Mouse (Mus musculus): ENCODE data around the gene Vti1b.
"Not testable (repeated sequence)": the region's sequence is repeated elsewhere in the genome, so short reads cannot be mapped to it uniquely, and the experiment has no call there.

Vti1b gene

DNA sequence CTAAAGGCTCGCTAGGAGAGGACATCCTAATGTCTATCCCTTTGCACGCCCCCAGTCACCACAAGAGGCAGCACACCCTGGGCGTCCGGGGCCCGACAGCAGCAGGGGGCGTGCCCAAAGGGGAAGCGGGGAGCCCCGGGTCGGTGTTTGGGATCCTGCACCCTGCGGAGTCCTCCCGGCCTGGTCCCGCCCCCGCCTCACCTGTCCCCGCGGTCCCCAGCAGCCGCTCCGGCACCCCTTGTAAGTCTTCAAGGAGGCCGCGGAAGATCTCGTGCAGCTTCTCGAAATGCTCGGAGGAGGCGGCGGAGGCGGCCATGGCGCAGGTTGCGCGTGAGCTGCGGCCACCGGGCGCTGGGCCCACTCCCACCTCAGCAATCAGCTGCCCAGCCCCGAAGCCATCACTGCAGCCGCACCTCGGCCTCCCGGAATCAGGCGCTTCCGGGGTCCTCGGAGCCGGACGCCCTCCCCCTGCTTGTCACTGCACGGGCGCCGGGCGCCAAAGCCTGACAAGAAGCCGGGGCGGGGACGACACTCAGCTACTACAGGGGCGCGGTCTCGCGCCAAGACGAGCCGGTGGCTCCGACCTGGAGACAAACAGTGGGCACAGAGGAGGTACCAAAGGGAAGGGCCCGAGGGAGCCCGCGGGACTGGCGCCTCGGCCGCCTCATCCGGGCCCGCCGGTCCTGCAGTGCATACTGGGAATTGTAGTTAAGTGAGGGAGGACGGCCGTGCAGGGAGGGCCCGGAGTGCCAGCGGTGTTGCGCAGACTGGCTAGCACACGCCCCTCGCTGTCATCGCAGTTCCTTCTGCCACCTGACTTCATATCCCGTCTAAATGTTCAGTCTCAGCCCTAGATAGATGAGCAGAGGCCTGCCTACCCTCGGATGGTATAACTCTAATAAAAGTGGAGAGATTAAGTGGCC lies at the start of gene Vti1b:
Gene Vti1b, minus strand, starts transcription at position 649 of the 923 bp plus-strand sequence.
- DNase-seq: peak; percentile 94

DNA sequence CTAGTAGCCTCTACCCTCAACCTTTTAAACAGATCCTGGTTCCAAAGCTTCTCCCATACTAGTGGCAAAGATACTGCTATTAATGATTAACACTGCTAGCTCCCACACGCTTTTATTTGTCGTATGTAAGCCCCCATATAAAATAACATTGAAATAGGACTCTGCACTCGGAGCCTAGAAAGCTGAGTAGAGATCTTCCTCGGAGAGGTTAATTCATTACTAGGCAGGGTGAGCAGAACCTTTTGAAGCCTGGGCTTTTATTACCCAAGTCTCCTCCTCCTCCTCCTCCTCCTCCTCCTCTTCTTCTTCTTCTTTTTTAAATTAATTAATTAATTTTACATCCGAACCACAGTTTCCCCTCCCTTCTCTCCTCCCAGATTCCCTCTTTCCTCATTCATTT lies 45.0 kb upstream of the Vti1b start:
- no peak for DNase-seq

- no peak for DNase-seq
Measured at GRCm38 (mm10) chr12:79211447-79211846, 39.0 kb upstream of the Vti1b start.

DNA sequence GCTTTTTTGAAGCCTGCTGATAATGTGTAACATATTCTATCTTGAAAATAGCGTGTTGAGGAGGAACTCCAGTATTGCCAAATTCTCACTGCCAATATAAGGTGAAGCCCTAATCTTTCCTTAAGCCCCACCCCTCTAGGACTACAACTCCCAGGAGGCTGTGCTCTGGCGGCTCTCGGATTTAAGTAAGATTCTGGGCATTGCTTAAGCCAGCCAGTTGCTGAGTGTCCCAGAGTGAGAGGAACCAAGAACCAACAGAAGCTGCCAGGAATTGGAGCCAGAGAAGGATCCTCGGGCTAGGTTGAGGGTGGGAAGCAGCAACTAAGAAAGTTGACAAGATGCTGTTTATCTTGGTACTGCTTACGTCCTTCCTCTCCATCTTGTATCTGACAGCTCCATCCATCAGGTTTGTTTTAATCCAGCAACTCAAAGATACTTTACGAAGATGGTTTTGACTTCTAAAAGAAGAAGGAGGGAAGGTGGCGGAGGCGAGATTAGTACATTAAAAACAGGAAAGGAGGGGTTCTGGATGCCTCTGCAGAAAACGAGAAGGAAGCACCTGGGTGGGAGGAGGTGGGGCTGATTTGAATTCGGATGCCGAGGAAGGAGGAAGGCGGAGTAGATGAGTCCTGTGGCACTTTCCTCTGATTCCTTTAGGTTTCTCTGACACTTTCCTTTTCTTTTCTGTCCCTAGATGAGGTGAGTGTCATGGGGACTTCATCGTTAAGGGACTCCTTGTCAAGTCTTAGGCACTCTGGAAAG lies 36.4 kb upstream of the Vti1b start, which contains the start of gene Rdh12:
Gene Rdh12, plus strand, starts transcription at position 212 of the 762 bp plus-strand sequence.
- DNase-seq: no peak

DNA sequence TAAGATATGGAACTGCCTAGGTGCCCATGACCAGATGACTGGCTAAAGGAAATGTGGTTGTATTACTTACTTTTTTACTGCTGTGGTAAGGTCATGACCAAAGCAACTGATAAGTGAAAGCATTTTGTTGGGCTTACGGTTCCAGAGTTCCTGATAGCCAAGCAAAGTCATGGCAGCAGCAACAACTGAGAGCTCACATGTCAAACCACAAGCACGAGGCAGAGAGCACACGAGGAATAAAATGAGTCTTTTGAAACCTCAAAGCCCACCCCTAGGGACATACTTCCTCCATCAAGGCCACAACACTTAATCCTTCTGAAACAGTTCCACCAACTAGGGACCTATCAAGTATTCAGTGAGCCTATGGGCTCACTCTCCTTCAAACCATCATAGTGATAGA lies 29.4 kb upstream of the Vti1b start:
- DNase-seq: no peak

DNA sequence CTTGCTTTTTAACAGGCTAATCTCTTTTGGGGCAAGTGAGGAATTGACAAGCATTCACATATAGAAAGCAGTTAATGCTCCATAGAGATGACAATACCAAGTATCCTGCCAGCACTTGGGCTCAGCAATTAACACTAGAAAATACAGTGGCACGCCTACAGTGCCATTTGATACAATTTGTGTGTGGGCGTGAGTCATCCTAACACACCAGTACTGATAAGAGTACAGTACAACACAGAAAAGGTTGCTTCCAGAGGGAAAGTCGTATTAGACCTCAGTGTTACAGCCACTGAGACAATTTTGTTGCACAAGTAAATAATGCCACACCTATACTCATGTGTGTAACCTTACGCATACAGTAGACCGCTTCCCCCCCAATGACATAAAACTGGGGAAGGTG lies 24.6 kb upstream of the Vti1b start:
- no peak for DNase-seq

DNA sequence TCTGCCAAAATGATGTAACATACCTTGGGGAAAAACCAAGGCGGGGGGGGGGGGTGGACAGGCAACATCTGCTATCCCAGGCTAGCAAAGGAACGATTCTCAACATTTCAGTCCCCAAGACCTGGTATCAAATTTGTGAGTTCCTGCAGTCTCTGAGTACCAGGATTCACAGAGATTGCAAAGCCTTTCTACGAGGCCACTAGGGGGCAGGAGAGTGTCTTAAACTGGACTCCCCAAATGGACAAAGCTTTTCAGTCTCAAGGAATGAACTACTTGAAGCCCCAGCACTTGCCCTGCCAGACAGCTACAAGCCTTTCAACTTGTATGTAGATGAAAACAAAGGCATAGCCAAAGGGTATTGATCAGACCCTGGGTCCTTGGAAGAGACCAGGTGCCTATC lies 21.0 kb upstream of the Vti1b start:
- DNase-seq: peak; percentile 53

GRCm38 (mm10) chr12:79192193-79192592 lies 19.7 kb upstream of the Vti1b start, which contains the start of gene Rdh11:
Gene Rdh11 (minus strand): TSS chr12:79192293.
- DNase-seq: no peak

DNA sequence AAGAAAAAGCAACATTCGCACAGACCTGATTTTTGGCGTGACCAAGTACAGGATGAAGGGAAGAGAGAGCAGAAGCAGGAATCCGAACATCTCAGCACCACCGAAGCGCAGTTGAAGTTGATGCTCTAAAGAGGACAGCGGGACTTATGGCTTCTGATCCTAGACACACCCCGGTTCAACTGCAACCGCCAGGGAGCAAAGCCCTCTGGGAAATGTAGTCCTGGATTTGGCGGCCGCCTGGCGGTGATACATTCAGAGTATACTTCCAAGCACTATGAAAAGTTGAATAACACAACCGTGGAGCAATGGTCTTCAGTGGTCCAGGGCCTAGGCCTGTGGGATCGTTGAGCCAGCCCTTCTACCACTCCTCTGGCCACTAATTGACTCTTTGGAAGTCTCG lies 19.2 kb upstream of the Vti1b start:
- peak; percentile 66 for DNase-seq

DNA sequence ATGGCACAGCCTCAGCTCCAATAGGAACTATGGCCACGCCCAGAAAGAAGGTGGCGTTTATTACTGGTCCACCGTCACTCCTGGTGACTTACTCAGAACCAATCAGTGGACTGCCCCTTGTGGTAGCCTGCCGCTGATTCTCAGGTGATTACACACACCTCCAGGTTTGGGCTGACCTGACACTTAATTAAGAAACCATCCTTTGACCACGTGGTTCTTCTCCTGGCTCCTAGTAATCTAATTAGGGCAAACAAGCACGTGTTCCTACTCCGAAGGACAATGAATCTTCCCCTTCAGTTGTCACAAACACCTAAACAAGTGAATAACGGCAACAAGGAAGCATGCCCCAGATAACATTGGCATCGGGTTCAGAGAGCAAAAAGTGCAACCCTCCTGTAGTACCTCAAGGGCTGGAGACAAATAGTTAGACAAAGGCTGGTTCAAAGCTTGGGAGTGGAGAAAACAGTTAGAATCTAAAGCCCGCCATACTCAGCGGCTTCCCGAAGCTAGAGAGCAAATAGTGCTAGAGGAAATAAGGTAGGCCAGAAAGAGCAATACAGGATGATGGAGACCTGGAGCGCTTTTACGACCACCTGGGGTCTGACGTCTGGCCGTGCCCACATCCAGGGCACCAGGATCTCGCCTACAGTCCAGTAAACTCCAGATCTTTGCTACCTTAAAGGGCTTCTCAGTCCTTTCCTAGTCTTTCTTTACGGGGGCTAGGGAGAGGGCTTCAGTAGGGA lies 18.6 kb upstream of the Vti1b start:
- DNase-seq: peak; percentile 65

- not testable (repeated sequence) for DNase-seq
Measured at GRCm38 (mm10) chr12:79185160-79185559, 12.7 kb upstream of the Vti1b start.

- no peak for DNase-seq
Measured at GRCm38 (mm10) chr12:79175998-79176397, 3.5 kb upstream of the Vti1b start.

- peak; percentile 14 for DNase-seq
Measured at GRCm38 (mm10) chr12:79173721-79174120, 1.3 kb upstream of the Vti1b start.

- no peak for DNase-seq
Measured at GRCm38 (mm10) chr12:79171269-79171995, 1.0 kb downstream of the Vti1b start.

GRCm38 (mm10) chr12:79170421-79170820 lies 2.0 kb downstream of the Vti1b start:
- no peak for DNase-seq

- DNase-seq: no peak
Measured at GRCm38 (mm10) chr12:79169173-79169572, 3.3 kb downstream of the Vti1b start.

GRCm38 (mm10) chr12:79162876-79163275 lies 9.6 kb downstream of the Vti1b start:
- no peak for DNase-seq

DNA sequence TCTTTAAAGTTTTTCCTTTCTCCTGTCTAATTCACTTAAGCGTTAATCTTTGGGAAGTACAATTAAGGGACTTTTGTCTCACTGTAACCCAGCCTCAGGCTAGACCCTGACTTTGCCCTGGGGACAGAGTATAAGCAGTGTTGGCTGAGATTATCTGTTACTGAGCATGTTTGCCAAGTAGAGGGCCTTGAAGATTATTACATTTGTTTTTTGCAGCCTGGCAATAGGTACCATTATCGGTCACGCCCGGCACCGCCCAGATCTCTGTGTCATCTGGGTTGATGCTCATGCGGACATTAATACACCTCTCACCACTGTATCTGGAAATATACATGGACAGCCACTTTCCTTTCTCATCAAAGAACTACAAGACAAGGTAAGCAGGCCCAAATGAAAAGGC lies 22.8 kb downstream of the Vti1b start:
- peak; percentile 14 for DNase-seq

- no peak for DNase-seq
Measured at GRCm38 (mm10) chr12:79141384-79141783, 31.1 kb downstream of the Vti1b start.

- DNase-seq: no peak
Measured at GRCm38 (mm10) chr12:79140811-79141210, 31.7 kb downstream of the Vti1b start.

GRCm38 (mm10) chr12:79139417-79139816 lies 33.0 kb downstream of the Vti1b start:
- no peak for DNase-seq

- no peak for DNase-seq
Measured at GRCm38 (mm10) chr12:79138999-79139398, 33.5 kb downstream of the Vti1b start.
